Mouse (Mus musculus): ENCODE results near the gene Nav1.

- TF ChIP-seq CTCF (IDR thresholded peaks at IDR 0.05; ENCODE audit: borderline replicate concordance, insufficient read depth, low read depth, low read length), result no peak
- TF ChIP-seq POLR2A (IDR thresholded peaks at IDR 0.05; ENCODE audit: borderline replicate concordance, insufficient read depth, low read length), result no peak
These were observed 180.4 kb downstream of the Nav1 start for GRCm38 (mm10) chr1:135426645-135427044.
